Mouse (Mus musculus) CH12.LX (cell line): ENCODE measurements around the gene Kcnk6. TPM values are rescaled to one million over a fixed set of nuclear protein-coding genes. Genes with fewer than 3 reads are reported as not detected.
A peak's percentile ranks its signal among the peaks of the same experiment; 100 is the strongest.

Source experiments
- DNase-seq: peaks from one replicate; pipeline ENCODE4 v3.0.0-alpha.2; 2013; ENCODE audit errors: extremely low read depth
- H3K27ac ChIP-seq: 2 replicates; pipeline ENCODE4 v1.5.1; 2012; ENCODE audit warnings: low read depth, mild to moderate bottlenecking, control low read depth, moderate library complexity; ENCODE audit not compliant: insufficient read depth
- H3K27me3 ChIP-seq: replicated peaks from 2 replicates; pipeline ENCODE3; 2012; ENCODE audit warnings: inconsistent platforms
- H3K36me3 ChIP-seq, 2 experiments: replicated peaks in 1 of 2; 2 replicates each; pipeline versions ENCODE3 to v1.6.1; 2012; ENCODE audit warnings: inconsistent platforms in 1 of 2, low read length in 1 of 2, mild to moderate bottlenecking in 1 of 2, mixed read lengths in 1 of 2, moderate library complexity in 1 of 2; ENCODE audit not compliant: control insufficient read depth in 1 of 2, insufficient read depth in 1 of 2
- H3K4me1 ChIP-seq, 2 experiments: 2 replicates each; pipeline ENCODE4 v1.6.1; 2012; ENCODE audit warnings: inconsistent platforms in 1 of 2, moderate library complexity in 1 of 2; ENCODE audit not compliant: insufficient read depth in 2 of 2, control insufficient read depth in 1 of 2
- H3K4me2 ChIP-seq: 2 replicates; pipeline ENCODE4 v1.6.1; 2012; ENCODE audit warnings: low read depth, mild to moderate bottlenecking, control low read depth; ENCODE audit not compliant: poor library complexity, insufficient read depth, severe bottlenecking
- H3K4me3 ChIP-seq, 3 experiments: fragments of 150-350 bp in 1 of 3; sonication (generic) in 1 of 3; replicated peaks in 1 of 3; 2 replicates each; pipeline versions ENCODE3 to v1.5.1; 2011 to 2012; ENCODE audit warnings: low read depth in 2 of 3, low read length in 2 of 3, mild to moderate bottlenecking in 2 of 3, moderate library complexity in 2 of 3, control low read depth in 1 of 3, improper control_type of control experiment in 1 of 3, inconsistent platforms in 1 of 3, mixed read lengths in 1 of 3; ENCODE audit not compliant: poor library complexity in 1 of 3
- H3K79me2 ChIP-seq: replicated peaks from 2 replicates; pipeline ENCODE4 v1.6.1; 2012; ENCODE audit warnings: mild to moderate bottlenecking, moderate library complexity; ENCODE audit not compliant: control insufficient read depth, poor library complexity, insufficient read depth, severe bottlenecking; ENCODE audit errors: extremely low read depth
- H3K9ac ChIP-seq: 2 replicates; pipeline ENCODE4 v1.6.1; 2012; ENCODE audit warnings: low read depth, mild to moderate bottlenecking, control low read depth, moderate library complexity; ENCODE audit not compliant: insufficient read depth
- H3K9me3 ChIP-seq: replicated peaks from 2 replicates; pipeline ENCODE3; 2012; ENCODE audit warnings: low read length, inconsistent platforms, mixed read lengths
- BHLHE40 ChIP-seq: IDR thresholded peaks from 2 replicates; pipeline ENCODE4 v1.6.1; 2011; ENCODE audit warnings: mild to moderate bottlenecking, low read depth, low read length, improper control_type of control experiment
- CHD2 ChIP-seq: IDR thresholded peaks from 2 replicates; pipeline ENCODE4 v1.6.1; 2011; ENCODE audit warnings: low read length, improper control_type of control experiment
- CTCF ChIP-seq, 2 experiments: IDR thresholded peaks in 1 of 2; conservative IDR thresholded peaks in 1 of 2; 2 replicates each; pipeline ENCODE4 v1.5.1; 2011 to 2012; ENCODE audit warnings: low read depth in 2 of 2, low read length in 2 of 2, improper control_type of control experiment in 1 of 2, inconsistent platforms in 1 of 2, mild to moderate bottlenecking in 1 of 2, moderate library complexity in 1 of 2
- ELF1 ChIP-seq: IDR thresholded peaks from 2 replicates; pipeline ENCODE4 v1.6.1; 2014; ENCODE audit warnings: low read depth, mild to moderate bottlenecking, inconsistent platforms, low read length, improper control_type of control experiment
- HCFC1 ChIP-seq: IDR thresholded peaks from 2 replicates; pipeline ENCODE4 v1.6.1; 2012; ENCODE audit warnings: low read depth, mild to moderate bottlenecking, inconsistent platforms, low read length, improper control_type of control experiment
- IRF4 ChIP-seq: IDR thresholded peaks from 2 replicates; pipeline ENCODE4 v1.6.1; 2014; ENCODE audit warnings: low read depth, mild to moderate bottlenecking, inconsistent platforms, low read length, improper control_type of control experiment
- JUN ChIP-seq: IDR thresholded peaks from 2 replicates; pipeline ENCODE4 v1.6.1; 2011; ENCODE audit warnings: low read depth, mild to moderate bottlenecking, low read length, improper control_type of control experiment, moderate library complexity; ENCODE audit not compliant: insufficient read depth
- KAT2A ChIP-seq: IDR thresholded peaks from 2 replicates; pipeline ENCODE4 v1.6.1; 2012; ENCODE audit warnings: low read length, improper control_type of control experiment, inconsistent platforms; ENCODE audit not compliant: insufficient replicate concordance
- POLR2A ChIP-seq: IDR thresholded peaks from 2 replicates; pipeline ENCODE4 v1.6.1; 2011; ENCODE audit warnings: low read depth, mild to moderate bottlenecking, improper control_type of control experiment, low read length
- RAD21 ChIP-seq: IDR thresholded peaks from 2 replicates; pipeline ENCODE4 v1.6.1; 2011; ENCODE audit warnings: low read depth, mild to moderate bottlenecking, low read length, improper control_type of control experiment, moderate library complexity
- SIN3A ChIP-seq: IDR thresholded peaks from 2 replicates; pipeline ENCODE4 v1.6.1; 2012; ENCODE audit warnings: low read length, improper control_type of control experiment, inconsistent platforms
- SMC3 ChIP-seq: IDR thresholded peaks from 2 replicates; pipeline ENCODE4 v1.6.1; 2011; ENCODE audit warnings: low read depth, low read length, improper control_type of control experiment
- TCF12 ChIP-seq: IDR thresholded peaks from 2 replicates; pipeline ENCODE4 v1.6.1; 2014; ENCODE audit warnings: low read depth, mild to moderate bottlenecking, inconsistent platforms, low read length, improper control_type of control experiment
- ZC3H11A ChIP-seq: IDR thresholded peaks from 2 replicates; pipeline ENCODE4 v1.6.1; 2012; ENCODE audit warnings: low read depth, mild to moderate bottlenecking, inconsistent platforms, low read length, improper control_type of control experiment
- dilution Hi-C: fragments of 300-500 bp; cut with MboI; formaldehyde crosslinking; loops from 2 replicates; pipeline ENCODE4 v1.14.3; 2020; ENCODE audit warnings: low sequenced_read_pairs; ENCODE audit not compliant: extremely low pct_unique_long_range_greater_than_20kb, extremely low pct_ligation_motif_present
- in situ Hi-C: fragments of 300-500 bp; cut with MboI; formaldehyde crosslinking; loops from 3 replicates; pipeline ENCODE4 v1.14.3; 2019; ENCODE audit warnings: low sequenced_read_pairs, low pct_ligation_motif_present, low pct_unique_long_range_greater_than_20kb, mixed read lengths
- polyA plus RNA-seq: library from polyadenylated mRNA; unstranded; fragments of >175 nt; gene quantifications from 2 replicates; pipeline ENCODE4 v1.2.1, GENCODE M21; 2012; ENCODE audit warnings: low read depth; ENCODE audit not compliant: insufficient read length
- total RNA-seq, 2 experiments: library from RNA; depleted of rRNA; stranded (reverse); fragments of 300-350 nt in 1 of 2; fragments of >200 nt in 1 of 2; gene quantifications; 2 replicates each; pipeline ENCODE4 v1.2.3; 2012 to 2014

Gene Kcnk6
- total and polyA plus RNA-seq, 3 experiments: 1.9 to 4.0 (median 2.2) TPM

GRCm38 (mm10) chr7:29247314-29247700 is 15.0 kb upstream of the Kcnk6 start:
- H3K9ac ChIP-seq: no peak overlapping the region
- in situ Hi-C loops: loop anchor here (5.0 kb wide), 1 partner anchor 35 kb away; the partner anchor contains the start of gene Catsperg1
- H3K9me3 ChIP-seq: no peaks in the 10 kb centered on the region
- DNase-seq: peak; percentile 51
- H3K27ac ChIP-seq: no peak overlapping the region
- no peak overlapping the region for H3K4me3 ChIP-seq
- no peaks in the 10 kb centered on the region for H3K79me2 ChIP-seq
- dilution Hi-C loops: no loop called here
- H3K36me3 ChIP-seq: peaks cover 29 to 58% of the 10 kb centered on the region in 2 experiments
- TF ChIP-seq ZC3H11A (no peak), SMC3 (peak; percentile 84), CTCF (conservative IDR thresholded peaks at IDR 0.05 in 1 of 2, IDR thresholded peaks at IDR 0.05 in 1 of 2; ENCODE audit: low read depth in 2 of 2, low read length in 2 of 2) (peak; percentile 63 to 85), POLR2A (no peak), CHD2 (no peak), RAD21 (peak; percentile 38), BHLHE40 (no peak), HCFC1 (no peak)
- peaks cover 0 to 3% of the 10 kb centered on the region in 2 experiments; a peak in 1 of 4 replicates for H3K4me1 ChIP-seq
- no peaks in the 10 kb centered on the region for H3K27me3 ChIP-seq
- H3K4me2 ChIP-seq: no peak overlapping the region

- no peak for DNase-seq
- in situ Hi-C loops (loop anchor here (5.0 kb wide), 1 partner anchor 34 kb away; the partner anchor contains the start of gene Catsperg1), dilution Hi-C loops (no loop called here)
- H3K27ac ChIP-seq: no peak overlapping the region
- H3K27me3 ChIP-seq: no peaks in the 10 kb centered on the region
- no peak overlapping the region for H3K9ac ChIP-seq
- H3K4me3 ChIP-seq: no peak overlapping the region
- no peaks in the 10 kb centered on the region for H3K9me3 ChIP-seq
- H3K4me1 ChIP-seq: peaks cover 0 to 3% of the 10 kb centered on the region in 2 experiments; a peak in 1 of 4 replicates
- H3K79me2 ChIP-seq: no peaks in the 10 kb centered on the region
- H3K36me3 ChIP-seq: peaks cover 29 to 61% of the 10 kb centered on the region in 2 experiments
- no peak for TF ChIP-seq SIN3A
- TF ChIP-seq ELF1: no peak
- no peak for TF ChIP-seq KAT2A
- TF ChIP-seq CTCF (conservative IDR thresholded peaks at IDR 0.05 in 1 of 2, IDR thresholded peaks at IDR 0.05 in 1 of 2; ENCODE audit: low read depth in 2 of 2, low read length in 2 of 2): no peak
- TF ChIP-seq TCF12: no peak
- TF ChIP-seq IRF4: no peak
- TF ChIP-seq JUN: no peak
- TF ChIP-seq SMC3: no peak
- no peak for TF ChIP-seq ZC3H11A
- TF ChIP-seq CHD2: no peak
- no peak overlapping the region for H3K4me2 ChIP-seq
These were observed 14.5 kb upstream of the Kcnk6 start for GRCm38 (mm10) chr7:29246619-29247313.
